Mouse (Mus musculus) ovary, adult 18-20 months (tissue): ENCODE results near the gene Skida1.

Experiments used
- DNase-seq: peaks from one replicate; pipeline ENCODE4 v3.0.0; 2022; ENCODE audit warnings: low spot score, mixed read lengths

The Skida1 gene

DNA sequence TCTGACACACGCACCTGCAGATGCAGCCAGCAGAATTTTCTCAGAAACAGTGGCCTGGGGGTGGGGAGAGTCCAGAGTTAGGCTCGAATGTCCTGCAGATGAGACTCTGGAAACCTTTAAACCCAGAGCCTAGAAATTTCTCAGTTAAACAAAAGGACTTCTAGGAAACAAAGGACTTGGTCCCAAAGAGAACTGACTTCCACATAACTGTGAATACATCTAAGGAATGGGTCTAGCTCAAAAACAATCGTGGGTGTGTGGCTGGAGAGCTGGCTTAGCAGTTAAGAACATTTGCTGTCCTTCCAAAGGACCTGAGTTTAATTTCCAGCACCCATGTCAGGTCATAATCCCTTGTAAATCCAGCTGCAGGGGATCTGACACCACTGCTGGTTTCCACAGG is 33.3 kb downstream of the Skida1 start:
- DNase-seq, result no peak

DNA sequence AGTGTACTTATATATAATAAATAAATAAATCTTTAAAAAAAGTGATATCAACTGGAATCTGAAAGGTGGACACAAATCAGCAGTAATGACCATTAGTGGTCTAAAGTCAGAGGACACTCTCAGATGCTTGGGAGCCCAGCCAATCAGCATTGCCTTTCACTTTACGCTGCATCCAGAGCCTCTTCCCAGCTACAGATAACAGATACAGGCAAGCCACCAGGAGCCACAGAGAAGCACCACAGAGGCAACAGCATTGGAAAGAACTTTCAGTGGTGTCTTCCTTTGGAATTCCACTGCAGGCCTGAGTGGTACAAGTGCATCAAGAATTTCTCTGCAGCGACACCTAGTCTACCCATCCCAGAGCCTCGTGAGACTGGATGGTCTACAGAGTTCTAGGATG is 36.0 kb downstream of the Skida1 start:
- no peak for DNase-seq

GRCm38 (mm10) chr2:18011226-18011625 is 37.6 kb downstream of the Skida1 start:
- no peak for DNase-seq

DNA sequence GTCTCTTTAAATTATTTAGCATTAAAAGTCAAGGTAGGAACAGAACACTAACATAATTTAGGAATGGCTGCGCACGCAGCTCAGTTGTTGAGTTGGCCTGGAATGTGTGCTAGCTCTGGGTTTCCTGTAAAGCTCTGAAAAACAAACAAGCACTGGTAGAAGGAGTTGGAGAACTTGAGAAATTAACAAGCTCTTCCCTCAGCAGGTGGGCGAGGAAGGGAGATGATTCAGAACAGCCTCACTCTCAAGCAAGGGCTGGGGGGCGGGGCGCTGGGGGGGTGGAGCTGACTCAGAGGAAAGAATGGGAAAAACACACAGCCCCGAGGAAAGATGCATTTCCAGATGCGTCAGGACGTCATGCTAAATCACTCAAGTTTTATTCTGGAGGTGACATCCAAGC is 43.7 kb downstream of the Skida1 start:
- no peak for DNase-seq

- DNase-seq, result no peak
These were observed 44.6 kb downstream of the Skida1 start for GRCm38 (mm10) chr2:18004286-18004685.

DNA sequence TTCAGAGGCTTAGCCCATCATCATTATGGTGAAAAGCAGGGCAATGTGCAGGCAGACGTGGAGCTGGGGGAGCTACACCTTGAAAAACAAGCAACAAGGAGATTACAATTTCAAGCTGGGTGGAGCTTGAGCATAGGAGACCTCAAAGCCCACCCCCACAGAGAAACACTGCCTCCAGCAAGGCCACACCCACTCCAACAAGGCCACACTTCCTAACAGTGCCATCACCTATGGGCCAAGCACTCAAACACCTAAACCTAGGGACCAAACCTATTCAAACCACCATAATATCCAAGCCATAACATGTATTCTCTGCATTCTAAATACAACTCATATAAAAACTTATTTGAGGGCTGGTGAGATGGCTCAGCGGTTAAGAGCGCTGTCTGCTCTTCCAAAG is 46.5 kb downstream of the Skida1 start:
- no peak for DNase-seq

DNA sequence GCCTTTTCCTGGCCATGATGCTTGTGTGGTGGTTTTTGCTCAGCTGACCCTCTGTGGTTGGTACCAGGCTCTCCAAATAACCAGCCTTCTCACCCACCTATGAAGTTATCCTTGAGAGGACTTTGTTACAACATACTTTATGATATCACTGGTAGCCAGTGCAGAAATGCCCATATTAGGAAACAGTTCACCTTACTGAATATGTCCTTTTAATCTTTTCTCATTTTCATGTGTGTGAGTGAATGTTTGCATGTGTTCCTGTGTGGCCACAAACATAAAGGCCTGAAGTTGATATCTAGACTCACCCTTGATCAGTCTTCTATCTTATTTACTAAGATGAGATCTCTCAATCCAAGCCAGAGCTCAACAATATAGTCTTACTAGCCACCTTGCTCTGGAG is 52.0 kb downstream of the Skida1 start, which contains the start of gene H2al2a:
Gene H2al2a, minus strand, starts transcription at position 101 of the 400 bp plus-strand sequence.
- DNase-seq, result no peak
